Mouse (Mus musculus): ENCODE measurements around the gene Twist1. TPM values are rescaled to one million over a fixed set of nuclear protein-coding genes. Genes with fewer than 3 reads are reported as not detected.

Gene Twist1
- total RNA-seq (2023; ENCODE audit: inconsistent age) = not detected in 4 replicates

DNA sequence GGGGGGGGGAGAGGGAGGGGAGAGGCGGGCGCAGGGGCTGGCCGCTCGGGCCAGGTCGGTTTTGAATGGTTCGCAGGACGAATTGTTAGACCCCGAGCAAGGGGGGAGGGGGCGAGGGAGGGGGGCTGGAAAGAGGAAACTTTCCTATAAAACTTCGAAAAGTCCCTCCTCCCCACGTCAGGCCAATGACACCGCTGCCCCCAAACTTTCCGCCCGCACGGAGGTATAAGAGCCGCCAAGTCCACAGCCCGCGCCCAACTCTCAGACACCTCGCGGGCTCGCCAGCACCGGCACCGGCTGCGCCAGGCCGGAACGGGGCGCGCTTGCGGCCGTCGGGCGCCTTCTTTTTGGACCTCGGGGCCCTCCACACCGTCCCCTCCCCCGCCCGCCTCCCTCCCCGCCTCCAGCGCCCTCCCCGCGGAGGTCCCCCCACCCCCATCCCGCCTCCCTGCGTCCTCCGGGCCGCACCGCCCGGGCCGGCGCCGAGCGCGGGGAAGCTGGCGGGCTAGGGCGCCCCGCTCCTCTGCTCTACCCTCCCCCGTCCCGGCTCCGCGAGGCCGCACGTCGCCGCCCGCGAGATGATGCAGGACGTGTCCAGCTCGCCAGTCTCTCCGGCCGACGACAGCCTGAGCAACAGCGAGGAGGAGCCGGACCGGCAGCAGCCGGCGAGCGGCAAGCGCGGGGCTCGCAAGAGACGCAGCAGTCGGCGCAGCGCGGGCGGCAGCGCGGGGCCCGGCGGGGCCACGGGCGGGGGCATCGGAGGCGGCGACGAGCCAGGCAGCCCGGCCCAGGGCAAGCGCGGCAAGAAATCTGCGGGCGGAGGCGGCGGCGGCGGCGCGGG lies at the start of gene Twist1:
Gene Twist1 (plus strand): TSS at position 272 of the 841 bp plus-strand sequence.

DNA sequence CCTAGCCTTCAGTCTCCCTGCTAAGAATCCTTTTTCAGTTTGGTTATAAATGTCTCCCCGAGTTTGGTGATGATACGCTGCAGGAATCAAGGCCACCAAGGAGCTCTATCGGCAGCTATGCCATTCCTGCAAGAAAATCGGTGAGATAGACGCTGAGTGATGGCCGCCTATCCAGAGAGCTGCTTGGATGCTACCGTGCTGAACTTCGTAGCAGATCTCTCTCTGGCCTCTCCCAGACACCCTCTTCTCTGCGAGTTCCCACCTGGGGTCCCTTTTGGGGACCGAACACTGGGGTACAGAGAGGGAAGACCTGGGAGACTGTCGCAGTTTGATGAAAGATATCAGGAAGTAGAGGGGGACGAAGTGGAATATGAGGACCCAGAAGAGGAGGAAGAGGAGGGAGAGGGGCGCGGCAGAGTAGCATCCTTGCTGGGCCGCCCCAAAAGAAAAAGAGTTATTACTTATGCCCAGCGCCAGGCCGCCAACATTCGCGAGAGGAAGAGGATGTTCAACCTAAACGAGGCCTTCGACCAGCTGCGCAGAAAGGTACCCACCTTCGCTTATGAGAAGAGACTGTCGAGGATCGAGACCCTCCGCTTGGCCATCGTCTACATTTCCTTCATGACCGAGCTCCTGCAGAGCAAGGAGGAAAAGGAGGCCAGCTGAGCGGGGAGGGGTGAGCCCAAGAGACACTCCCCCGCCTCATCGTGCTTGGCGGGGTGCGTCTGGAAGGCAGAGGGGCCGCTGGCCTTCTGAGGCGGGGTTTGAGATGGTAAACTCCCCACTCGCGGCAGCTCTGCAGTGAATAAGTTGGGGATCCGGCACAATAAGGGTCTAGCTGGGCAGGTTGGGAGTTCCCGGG lies 28.9 kb upstream of the Twist1 start, which contains the start of gene Ferd3l:
Gene Ferd3l (plus strand): TSS at position 95 of the 862 bp plus-strand sequence.

Other genes starting within 250 kb of the Twist1 start
- not detected in 4 replicates for gene Ferd3l, start 29.2 kb upstream of the Twist1 start, total RNA-seq (2023; ENCODE audit: inconsistent age)